Mouse (Mus musculus) erythroid progenitor cell, adult 5-6 weeks (primary cell): ENCODE data around the gene 4930452B06Rik. TPM values are rescaled to one million over a fixed set of nuclear protein-coding genes. Genes with fewer than 3 reads are reported as not detected.

Experiments
- ATAC-seq: replicated peaks from 2 replicates; pipeline ENCODE4 v1.8.0; 2016; ENCODE audit warnings: moderate number of reproducible peaks, mild to moderate bottlenecking, moderate TSS enrichment, inconsistent platforms; ENCODE audit not compliant: poor library complexity, low FRiP score, severe bottlenecking
- total RNA-seq, 2 experiments: library from RNA; stranded (forward) in 1 of 2; stranded (reverse) in 1 of 2; fragments of 150-400 nt in 1 of 2; fragments of 186-747, 209-891 nt in 1 of 2; gene quantifications; 2 replicates each; pipeline versions ENCODE4 v1.2.3 to v1.2.4; 2015 to 2017; ENCODE audit warnings: low replicate concordance in 2 of 2

Gene 4930452B06Rik
- total RNA-seq, 2 experiments from 2014 or later: not detected

- no peak for ATAC-seq
These were observed 116.9 kb downstream of the 4930452B06Rik start for GRCm38 (mm10) chr14:8549108-8549507.

- no peak for ATAC-seq
These were observed 130.0 kb downstream of the 4930452B06Rik start for GRCm38 (mm10) chr14:8536024-8536423.

- ATAC-seq: no peak
These were observed 140.8 kb downstream of the 4930452B06Rik start for GRCm38 (mm10) chr14:8525232-8525631.

- ATAC-seq: no peak
These were observed 148.4 kb downstream of the 4930452B06Rik start for GRCm38 (mm10) chr14:8517681-8518080.

- ATAC-seq: no peak
These were observed 152.0 kb downstream of the 4930452B06Rik start for GRCm38 (mm10) chr14:8514071-8514470.

- ATAC-seq: no peak
These were observed 154.8 kb downstream of the 4930452B06Rik start for GRCm38 (mm10) chr14:8511276-8511675.

GRCm38 (mm10) chr14:8510288-8510959, 155.6 kb downstream of the 4930452B06Rik start:
- ATAC-seq: no peak

GRCm38 (mm10) chr14:8508669-8509068, 157.4 kb downstream of the 4930452B06Rik start:
- no peak for ATAC-seq

GRCm38 (mm10) chr14:8504206-8504605, 161.8 kb downstream of the 4930452B06Rik start:
- no peak for ATAC-seq

GRCm38 (mm10) chr14:8503345-8503744, 162.7 kb downstream of the 4930452B06Rik start:
- no peak for ATAC-seq

- ATAC-seq: no peak
These were observed 163.5 kb downstream of the 4930452B06Rik start for GRCm38 (mm10) chr14:8502496-8502895.

GRCm38 (mm10) chr14:8495691-8496090, 170.3 kb downstream of the 4930452B06Rik start:
- ATAC-seq: no peak

- no peak for ATAC-seq
These were observed 171.1 kb downstream of the 4930452B06Rik start for GRCm38 (mm10) chr14:8494952-8495351.

- no peak for ATAC-seq
These were observed 171.8 kb downstream of the 4930452B06Rik start for GRCm38 (mm10) chr14:8494260-8494659.

- no peak for ATAC-seq
These were observed 187.9 kb downstream of the 4930452B06Rik start for GRCm38 (mm10) chr14:8478098-8478497.

- ATAC-seq: no peak
These were observed 188.7 kb downstream of the 4930452B06Rik start for GRCm38 (mm10) chr14:8477348-8477747.

GRCm38 (mm10) chr14:8476606-8477005, 189.4 kb downstream of the 4930452B06Rik start:
- ATAC-seq: no peak

- no peak for ATAC-seq
These were observed 190.2 kb downstream of the 4930452B06Rik start for GRCm38 (mm10) chr14:8475851-8476250.

- ATAC-seq: no peak
These were observed 193.2 kb downstream of the 4930452B06Rik start for GRCm38 (mm10) chr14:8472884-8473283.

GRCm38 (mm10) chr14:8464401-8465154, 201.5 kb downstream of the 4930452B06Rik start:
- no peak for ATAC-seq

GRCm38 (mm10) chr14:8462973-8463372, 203.1 kb downstream of the 4930452B06Rik start:
- ATAC-seq: no peak
